In the genomic region with DNA sequence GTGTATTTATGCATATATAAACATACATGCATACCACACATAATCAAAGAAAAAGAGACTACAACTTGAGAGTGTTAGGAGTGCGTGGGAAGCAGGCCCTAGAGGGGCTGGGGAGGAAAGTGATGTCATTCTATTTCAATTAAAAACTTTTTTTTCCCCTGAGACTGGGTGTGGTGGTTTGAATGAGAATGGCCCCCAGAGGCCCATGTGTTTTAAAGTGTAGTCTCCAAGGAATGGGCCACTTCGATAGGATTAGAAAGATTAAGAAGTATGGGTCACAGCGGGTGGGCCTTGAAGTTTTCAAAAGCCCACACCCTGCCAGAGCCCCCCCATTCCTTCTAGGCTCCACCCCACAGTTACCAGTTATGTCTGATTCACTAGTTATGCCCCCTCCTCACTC, we compare ENCODE assay signal across 28 mouse cellular contexts. TPM values are rescaled to one million over a fixed set of nuclear protein-coding genes. Genes with fewer than 3 reads are reported as not detected.
"Had no signal": no experiment of that assay in that cellular context is flagged by ENCODE, and none has a peak within 500 bp of the region (broad histone marks: within the 10 kb centered on the region; RNA-seq: fewer than 3 reads in every experiment).

No protein-coding gene starts in this region.

- H3K4me2 ChIP-seq: heart, embryonic 12.5 days; hindbrain, embryonic 12.5 days; hindbrain, embryonic 14.5 days; intestine, embryonic 15.5 days; limb, embryonic 12.5 days; liver, embryonic 11.5 days had no signal

- H3K9ac ChIP-seq: heart, embryonic 12.5 days; hindbrain, embryonic 12.5 days; hindbrain, embryonic 14.5 days; intestine, embryonic 15.5 days; limb, embryonic 12.5 days had no signal

- H3K27ac ChIP-seq: gastrocnemius, adult 2 months; heart, embryonic 10.5 days; hindbrain, embryonic 10.5 days; hindbrain, embryonic 12.5 days; hindbrain, embryonic 14.5 days; intestine, embryonic 15.5 days; layer of hippocampus, adult 2 months; left cerebral cortex, adult 2 months; limb, embryonic 10.5 days; limb, embryonic 12.5 days had no signal

- H3K27me3 ChIP-seq: intestine, embryonic 15.5 days had no signal

- H3K36me3 ChIP-seq: heart, embryonic 10.5 days; heart, embryonic 12.5 days; hindbrain, embryonic 10.5 days; hindbrain, embryonic 12.5 days; intestine, embryonic 15.5 days; limb, embryonic 10.5 days; limb, embryonic 12.5 days had no signal

- ATAC-seq: hindbrain, embryonic 16.5 days; inflammation-experienced regulatory T-cells, adult 6 months; intestine, embryonic 15.5 days; intestine, postnatal 0 days had no signal

- H3K9me3 ChIP-seq: heart, embryonic 10.5 days; hindbrain, embryonic 10.5 days; hindbrain, embryonic 12.5 days; intestine, embryonic 15.5 days; limb, embryonic 10.5 days; limb, embryonic 12.5 days had no signal

- H3K4me3 ChIP-seq: gastrocnemius, adult 2 months; heart, embryonic 10.5 days; heart, embryonic 12.5 days; hindbrain, embryonic 10.5 days; hindbrain, embryonic 12.5 days; intestine, embryonic 15.5 days; layer of hippocampus, adult 2 months; left cerebral cortex, adult 2 months; limb, embryonic 10.5 days; limb, embryonic 12.5 days had no signal

- DNase-seq: gastrocnemius, adult 2 months; gastrocnemius, postnatal 10 days; gastrocnemius, postnatal 25 days; heart, adult 18-20 months; heart, postnatal 10 days; heart, postnatal 4 days; kidney, adult 18-20 months; kidney, adult 8-10 months; kidney, postnatal 10 days; kidney, postnatal 25 days; kidney, postnatal 4 days; liver had no signal

RNA-seq across cellular contexts. Expression of a gene that starts 26.8 kb away (rescaled TPM):
- total RNA-seq: granulocyte monocyte progenitor cell, adult 5-6 weeks; layer of hippocampus, postnatal 25 days had no signal

RNA-seq across cellular contexts. Expression of a gene that starts 57.2 kb away (rescaled TPM):
- total RNA-seq: granulocyte monocyte progenitor cell, adult 5-6 weeks had no signal
